Mouse (Mus musculus): ENCODE measurements around the gene Meiob. TPM values are rescaled to one million over a fixed set of nuclear protein-coding genes. Genes with fewer than 3 reads are reported as not detected.

Meiob gene
- total RNA-seq, 1 experiment, result 0.13 TPM

- in situ Hi-C loops (cut with MboI; ENCODE audit: low sequenced_read_pairs in 2 of 2, unreplicated experiment in 2 of 2), result no loop called here
- TF ChIP-seq ZNF384 (IDR thresholded peaks at IDR 0.05; ENCODE audit: low read depth, low read length) (no peak), CHD2 (IDR thresholded peaks at IDR 0.05; ENCODE audit: low read depth, low read length) (no peak), ZC3H11A (IDR thresholded peaks at IDR 0.05; ENCODE audit: borderline replicate concordance, low read depth, low read length) (no peak), HCFC1 (IDR thresholded peaks at IDR 0.05; ENCODE audit: borderline replicate concordance, insufficient read depth, low read length) (no peak), MAFK (IDR thresholded peaks at IDR 0.05; ENCODE audit: insufficient read depth, low read depth, low read length) (no peak)
- no peaks in the 10 kb centered on the region; the same call in 1 of the 2 replicates for H3K36me3 ChIP-seq (ENCODE audit: control insufficient read depth, insufficient read depth, low read length, poor library complexity, severe bottlenecking)
Measured at GRCm38 (mm10) chr17:24842631-24843030, 38.5 kb downstream of the Meiob start.

GRCm38 (mm10) chr17:24844525-24844924 lies 40.4 kb downstream of the Meiob start:
- Histone ChIP-seq H3K36me3 (ENCODE audit: control insufficient read depth, insufficient read depth, low read length, poor library complexity, severe bottlenecking) (no peaks in the 10 kb centered on the region; the same call in 1 of the 2 replicates), H3K4me1 (ENCODE audit: control insufficient read depth in 2 of 2, insufficient read depth in 2 of 2, low read length in 2 of 2, poor library complexity in 1 of 2) (peaks cover 0 to 1% of the 10 kb centered on the region in 2 experiments; a peak in 3 of 4 replicates), H3K4me3 (ENCODE audit: insufficient read depth in 1 of 2, low read depth in 1 of 2, low read length in 2 of 2, poor library complexity in 1 of 2, severe bottlenecking in 1 of 2) (no peak overlapping the region), H3K9me3 (ENCODE audit: control insufficient read depth, insufficient read depth, low read depth, low read length) (no peaks in the 10 kb centered on the region), H3K9ac (ENCODE audit: insufficient read depth, low read depth, low read length, poor library complexity, severe bottlenecking) (no peak overlapping the region; the same call in 1 of the 2 replicates), H3K27ac (ENCODE audit: insufficient read depth, low read depth, low read length, poor library complexity, severe bottlenecking) (no peak overlapping the region)
- no peak for TF ChIP-seq MAFK (IDR thresholded peaks at IDR 0.05; ENCODE audit: insufficient read depth, low read depth, low read length)
- TF ChIP-seq ZC3H11A (IDR thresholded peaks at IDR 0.05; ENCODE audit: borderline replicate concordance, low read depth, low read length), result no peak
- no peak for TF ChIP-seq HCFC1 (IDR thresholded peaks at IDR 0.05; ENCODE audit: borderline replicate concordance, insufficient read depth, low read length)
- no peak for TF ChIP-seq CHD2 (IDR thresholded peaks at IDR 0.05; ENCODE audit: low read depth, low read length)
- no peak for TF ChIP-seq ZNF384 (IDR thresholded peaks at IDR 0.05; ENCODE audit: low read depth, low read length)
- no peak for DNase-seq (ENCODE audit: low read depth, low spot score)
- in situ Hi-C loops (cut with MboI; ENCODE audit: low sequenced_read_pairs in 2 of 2, unreplicated experiment in 2 of 2), result no loop called here

More at GRCm38 (mm10) chr17:24842631-24843030, 38.5 kb downstream of the Meiob start:
- H3K9me3 ChIP-seq (ENCODE audit: control insufficient read depth, insufficient read depth, low read depth, low read length), result no peaks in the 10 kb centered on the region
- H3K4me1 ChIP-seq (ENCODE audit: control insufficient read depth in 2 of 2, insufficient read depth in 2 of 2, low read length in 2 of 2, poor library complexity in 1 of 2), result 0 out of 4 replicates have a peak, but pooled peaks cover 0 to 1% of the 10 kb centered on the region in 2 experiments
- H3K4me3 ChIP-seq (ENCODE audit: insufficient read depth in 1 of 2, low read depth in 1 of 2, low read length in 2 of 2, poor library complexity in 1 of 2, severe bottlenecking in 1 of 2), result no peak overlapping the region
- H3K27ac ChIP-seq (ENCODE audit: insufficient read depth, low read depth, low read length, poor library complexity, severe bottlenecking), result no peak overlapping the region
- DNase-seq (ENCODE audit: low read depth, low spot score), result no peak
- H3K9ac ChIP-seq (ENCODE audit: insufficient read depth, low read depth, low read length, poor library complexity, severe bottlenecking), result no peak overlapping the region

GRCm38 (mm10) chr17:24847386-24847785 lies 43.3 kb downstream of the Meiob start:
- in situ Hi-C loops (cut with MboI; ENCODE audit: low sequenced_read_pairs in 2 of 2, unreplicated experiment in 2 of 2), result no loop called here
- peaks cover 0 to 1% of the 10 kb centered on the region in 2 experiments; a peak in 3 of 4 replicates for H3K4me1 ChIP-seq (ENCODE audit: control insufficient read depth in 2 of 2, insufficient read depth in 2 of 2, low read length in 2 of 2, poor library complexity in 1 of 2)
- no peak for DNase-seq (ENCODE audit: low read depth, low spot score)

GRCm38 (mm10) chr17:24848600-24849031 lies 44.5 kb downstream of the Meiob start:
- Histone ChIP-seq H3K9ac (ENCODE audit: insufficient read depth, low read depth, low read length, poor library complexity, severe bottlenecking) (no peak overlapping the region; the same call in 1 of the 2 replicates), H3K36me3 (ENCODE audit: control insufficient read depth, insufficient read depth, low read length, poor library complexity, severe bottlenecking) (no peaks in the 10 kb centered on the region; the same call in 1 of the 2 replicates), H3K27ac (ENCODE audit: insufficient read depth, low read depth, low read length, poor library complexity, severe bottlenecking) (no peak overlapping the region), H3K4me1 (ENCODE audit: control insufficient read depth in 2 of 2, insufficient read depth in 2 of 2, low read length in 2 of 2, poor library complexity in 1 of 2) (peaks cover 0 to 1% of the 10 kb centered on the region in 2 experiments; a peak in 3 of 4 replicates), H3K9me3 (ENCODE audit: control insufficient read depth, insufficient read depth, low read depth, low read length) (no peaks in the 10 kb centered on the region), H3K4me3 (ENCODE audit: insufficient read depth in 1 of 2, low read depth in 1 of 2, low read length in 2 of 2, poor library complexity in 1 of 2, severe bottlenecking in 1 of 2) (peak overlapping the region; percentile 3 to 97; a peak in 3 of 4 replicates)
- DNase-seq (ENCODE audit: low read depth, low spot score), result no peak
- in situ Hi-C loops (cut with MboI; ENCODE audit: low sequenced_read_pairs in 2 of 2, unreplicated experiment in 2 of 2), result no loop called here
- TF ChIP-seq MAFK (IDR thresholded peaks at IDR 0.05; ENCODE audit: insufficient read depth, low read depth, low read length) (no peak), ZC3H11A (IDR thresholded peaks at IDR 0.05; ENCODE audit: borderline replicate concordance, low read depth, low read length) (no peak), CHD2 (IDR thresholded peaks at IDR 0.05; ENCODE audit: low read depth, low read length) (no peak), ZNF384 (IDR thresholded peaks at IDR 0.05; ENCODE audit: low read depth, low read length) (no peak), HCFC1 (IDR thresholded peaks at IDR 0.05; ENCODE audit: borderline replicate concordance, insufficient read depth, low read length) (no peak)

More at GRCm38 (mm10) chr17:24847386-24847785, 43.3 kb downstream of the Meiob start:
- H3K36me3 ChIP-seq (ENCODE audit: control insufficient read depth, insufficient read depth, low read length, poor library complexity, severe bottlenecking), result no peaks in the 10 kb centered on the region; the same call in 1 of the 2 replicates
- H3K4me3 ChIP-seq (ENCODE audit: insufficient read depth in 1 of 2, low read depth in 1 of 2, low read length in 2 of 2, poor library complexity in 1 of 2, severe bottlenecking in 1 of 2), result no peak overlapping the region
- H3K27ac ChIP-seq (ENCODE audit: insufficient read depth, low read depth, low read length, poor library complexity, severe bottlenecking), result no peak overlapping the region
- TF ChIP-seq HCFC1 (IDR thresholded peaks at IDR 0.05; ENCODE audit: borderline replicate concordance, insufficient read depth, low read length) (no peak), CHD2 (IDR thresholded peaks at IDR 0.05; ENCODE audit: low read depth, low read length) (no peak), MAFK (IDR thresholded peaks at IDR 0.05; ENCODE audit: insufficient read depth, low read depth, low read length) (no peak), ZNF384 (IDR thresholded peaks at IDR 0.05; ENCODE audit: low read depth, low read length) (no peak), ZC3H11A (IDR thresholded peaks at IDR 0.05; ENCODE audit: borderline replicate concordance, low read depth, low read length) (no peak)
- no peaks in the 10 kb centered on the region for H3K9me3 ChIP-seq (ENCODE audit: control insufficient read depth, insufficient read depth, low read depth, low read length)
- no peak overlapping the region for H3K9ac ChIP-seq (ENCODE audit: insufficient read depth, low read depth, low read length, poor library complexity, severe bottlenecking)
